Mouse (Mus musculus) heart, embryonic 14.5 days (tissue): ENCODE data around the gene Atxn2. TPM values are rescaled to one million over a fixed set of nuclear protein-coding genes. Genes with fewer than 3 reads are reported as not detected.
"Not testable (repeated sequence)": the region's sequence is repeated elsewhere in the genome, so short reads cannot be mapped to it uniquely, and the experiment has no call there.

Source experiments
- ATAC-seq: fragments of 200-750 bp; cut with Nextera tagmentation; 2 replicates; pipeline ENCODE4 v1.8.0; 2017; ENCODE audit warnings: low read depth, moderate TSS enrichment; ENCODE audit not compliant: insufficient number of reproducible peaks, insufficient read depth, low FRiP score
- H3K27ac ChIP-seq, 2 experiments: fragments of 200-500 bp in 1 of 2; fragments of 300-500 bp in 1 of 2; sonication (generic) in 1 of 2; replicated peaks in 1 of 2; 2 replicates each; pipeline ENCODE4 v1.5.1; 2012 to 2014; ENCODE audit warnings: low read depth in 2 of 2, low read length in 2 of 2, control low read depth in 1 of 2, mild to moderate bottlenecking in 1 of 2, mixed read lengths in 1 of 2; ENCODE audit not compliant: control insufficient read depth in 1 of 2, insufficient read depth in 1 of 2
- H3K27me3 ChIP-seq: fragments of 300-500 bp; sonication (generic); 2 replicates; pipeline ENCODE4 v1.6.1; 2014; ENCODE audit warnings: mild to moderate bottlenecking, low read length, control low read depth; ENCODE audit not compliant: control insufficient read depth, insufficient read depth
- H3K36me3 ChIP-seq: fragments of 300-500 bp; sonication (generic); 2 replicates; pipeline ENCODE4 v1.6.1; 2014; ENCODE audit warnings: mild to moderate bottlenecking, control low read depth, low read length, mixed read lengths; ENCODE audit not compliant: control insufficient read depth, insufficient read depth
- H3K4me1 ChIP-seq, 2 experiments: fragments of 200-500 bp in 1 of 2; fragments of 300-500 bp in 1 of 2; sonication (generic) in 1 of 2; 2 replicates each; pipeline ENCODE4 v1.6.1; 2012 to 2014; ENCODE audit warnings: low read length in 2 of 2, control low read depth in 1 of 2, mixed read lengths in 1 of 2; ENCODE audit not compliant: control insufficient read depth in 2 of 2, insufficient read depth in 2 of 2
- H3K4me2 ChIP-seq: fragments of 300-500 bp; sonication (generic); 2 replicates; pipeline ENCODE4 v1.6.1; 2014; ENCODE audit warnings: mild to moderate bottlenecking, low read length
- H3K4me3 ChIP-seq, 2 experiments: fragments of 200-500 bp in 1 of 2; fragments of 300-500 bp in 1 of 2; sonication (generic) in 1 of 2; 2 replicates each; pipeline ENCODE4 v1.5.1; 2012 to 2014; ENCODE audit warnings: low read length in 2 of 2, mild to moderate bottlenecking in 2 of 2, control low read depth in 1 of 2, low read depth in 1 of 2, moderate library complexity in 1 of 2; ENCODE audit not compliant: control insufficient read depth in 1 of 2, insufficient read depth in 1 of 2
- H3K9ac ChIP-seq: fragments of 300-500 bp; sonication (generic); 2 replicates; pipeline ENCODE4 v1.6.1; 2014; ENCODE audit warnings: mild to moderate bottlenecking, low read length
- H3K9me3 ChIP-seq: fragments of 300-500 bp; sonication (generic); 2 replicates; pipeline ENCODE4 v1.6.1; 2016; ENCODE audit warnings: low read length, control low read depth; ENCODE audit not compliant: control insufficient read depth
- WGBS: fragments of 180-500 bp; shearing (Covaris S2); extraction: QIAGEN DNeasy Blood & Tissue Kit; methylation state at CpG from one replicate; pipeline ENCODE4 v1.1.7; 2014; 5-methylcytosine and 5-hydroxymethylcytosine counted together
- polyA plus RNA-seq: library from polyadenylated mRNA; unstranded; fragments of >200 nt; fragmentation: Nextera tagmentation; extraction: Ambion mirVana; gene quantifications from 2 replicates; pipeline ENCODE4 v1.2.1, GENCODE M21; 2014

The Atxn2 gene
- polyA plus RNA-seq, 1 experiment from 2014 or later, result 84.8 TPM

- 47% methylated on average over 10 of the region's 10 CpGs for WGBS
Observed at GRCm38 (mm10) chr5:121841973-121842372, 130.8 kb downstream of the Atxn2 start.

GRCm38 (mm10) chr5:121842665-121843118 lies 131.6 kb downstream of the Atxn2 start:
- ATAC-seq, result peak; percentile 24
- peak overlapping the region; percentile 49 to 61 for H3K4me3 ChIP-seq
- peak overlapping the region; percentile 90 for H3K4me2 ChIP-seq
- H3K27ac ChIP-seq, result 0 out of 4 replicates have a peak overlapping the region, but pooled peaks of 1 of the 2 experiments have one; percentile 19
- H3K27me3 ChIP-seq, result peaks cover 12% of the 10 kb centered on the region
- H3K9me3 ChIP-seq, result no peaks in the 10 kb centered on the region
- peak overlapping the region; percentile 71 for H3K9ac ChIP-seq
- H3K36me3 ChIP-seq, result no peaks in the 10 kb centered on the region
- peaks cover 12 to 27% of the 10 kb centered on the region in 2 experiments for H3K4me1 ChIP-seq
- under 1% methylated on average over 33 of the region's 33 CpGs for WGBS

More at GRCm38 (mm10) chr5:121841973-121842372, 130.8 kb downstream of the Atxn2 start:
- Histone ChIP-seq H3K4me3 (no peak overlapping the region), H3K36me3 (no peaks in the 10 kb centered on the region), H3K27ac (0 out of 4 replicates have a peak overlapping the region, but pooled peaks of 1 of the 2 experiments have one; percentile 19), H3K4me2 (peak overlapping the region; percentile 90), H3K27me3 (peaks cover 12% of the 10 kb centered on the region), H3K4me1 (peaks cover 13 to 27% of the 10 kb centered on the region in 2 experiments), H3K9ac (no peak overlapping the region), H3K9me3 (no peaks in the 10 kb centered on the region)
- no peak for ATAC-seq

- Histone ChIP-seq H3K4me1 (peaks cover 10 to 23% of the 10 kb centered on the region in 2 experiments), H3K4me2 (peak overlapping the region; percentile 90), H3K27ac (no peak overlapping the region), H3K9me3 (no peaks in the 10 kb centered on the region), H3K36me3 (no peaks in the 10 kb centered on the region), H3K27me3 (peaks cover 12% of the 10 kb centered on the region), H3K4me3 (peak overlapping the region; percentile 49 to 61; a peak in 3 of 4 replicates), H3K9ac (0 out of 2 replicates have a peak overlapping the region, but pooled peaks have one; percentile 5)
- no peak for ATAC-seq
- 13% methylated on average over 17 of the region's 17 CpGs for WGBS
Observed at GRCm38 (mm10) chr5:121843138-121843905, 132.2 kb downstream of the Atxn2 start.

GRCm38 (mm10) chr5:121845361-121845760 lies 134.2 kb downstream of the Atxn2 start:
- no peak overlapping the region for H3K9ac ChIP-seq
- H3K27me3 ChIP-seq, result peaks cover 12% of the 10 kb centered on the region
- no peak overlapping the region for H3K27ac ChIP-seq
- H3K36me3 ChIP-seq, result no peaks in the 10 kb centered on the region
- ATAC-seq, result no peak
- H3K4me1 ChIP-seq, result peaks cover 14 to 27% of the 10 kb centered on the region in 2 experiments
- 27% methylated on average over 4 of the region's 4 CpGs for WGBS
- H3K9me3 ChIP-seq, result no peaks in the 10 kb centered on the region
- no peak overlapping the region for H3K4me2 ChIP-seq
- H3K4me3 ChIP-seq, result no peak overlapping the region

GRCm38 (mm10) chr5:121846322-121846721 lies 135.2 kb downstream of the Atxn2 start:
- H3K4me3 ChIP-seq, result no peak overlapping the region
- H3K36me3 ChIP-seq, result peaks cover 3% of the 10 kb centered on the region
- WGBS, result 73% methylated on average over 11 of the region's 11 CpGs

GRCm38 (mm10) chr5:121847269-121847668 lies 136.1 kb downstream of the Atxn2 start:
- not testable (repeated sequence) for H3K27ac ChIP-seq, H3K4me3 ChIP-seq, ATAC-seq, H3K9ac ChIP-seq, H3K9me3 ChIP-seq, H3K4me2 ChIP-seq
- WGBS, result 83% methylated on average over 3 of the region's 3 CpGs
- H3K4me1 ChIP-seq, result peaks cover 24 to 37% of the 10 kb centered on the region in 2 experiments
- peaks cover 13% of the 10 kb centered on the region for H3K36me3 ChIP-seq
- H3K27me3 ChIP-seq, result peaks cover 12% of the 10 kb centered on the region

More at GRCm38 (mm10) chr5:121846322-121846721, 135.2 kb downstream of the Atxn2 start:
- H3K9ac ChIP-seq, result no peak overlapping the region
- ATAC-seq, result no peak
- H3K4me2 ChIP-seq, result no peak overlapping the region
- H3K27me3 ChIP-seq, result peaks cover 12% of the 10 kb centered on the region
- no peak overlapping the region for H3K27ac ChIP-seq
- H3K4me1 ChIP-seq, result peaks cover 20 to 37% of the 10 kb centered on the region in 2 experiments
- H3K9me3 ChIP-seq, result no peaks in the 10 kb centered on the region

DNA sequence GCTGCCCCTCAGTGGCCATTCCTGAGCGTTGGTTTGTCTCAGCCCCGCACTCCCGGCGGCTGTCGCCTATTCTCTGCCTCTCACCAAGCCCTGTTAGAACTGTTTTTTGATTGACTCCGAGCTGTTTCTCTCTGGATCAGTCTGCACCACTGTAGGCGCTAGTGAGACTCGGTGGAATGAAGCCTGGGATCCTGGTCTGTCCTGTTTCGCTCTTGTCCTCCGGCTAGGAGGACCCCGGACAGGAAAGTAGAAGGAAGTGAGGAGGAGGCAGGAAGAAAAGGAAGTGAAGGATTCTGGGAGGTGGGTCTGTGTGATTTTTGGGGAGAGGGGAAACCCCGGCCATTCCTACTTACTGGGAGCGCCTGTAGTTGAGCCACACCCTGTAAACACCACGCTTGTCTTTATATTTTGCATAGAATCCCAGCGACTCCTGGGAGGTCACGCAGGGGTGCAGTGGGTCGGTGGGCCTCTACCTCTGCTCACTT lies 136.9 kb downstream of the Atxn2 start:
- H3K4me3 ChIP-seq, result peak overlapping the region; percentile 83 to 92
- no peak for ATAC-seq
- H3K27me3 ChIP-seq, result peaks cover 12% of the 10 kb centered on the region
- H3K36me3 ChIP-seq, result peaks cover 21% of the 10 kb centered on the region
- peak overlapping the region; percentile 59 to 78 for H3K27ac ChIP-seq
- peak overlapping the region; percentile 84 for H3K9ac ChIP-seq
- H3K4me2 ChIP-seq, result peak overlapping the region; percentile 66
- peaks cover 21 to 32% of the 10 kb centered on the region in 2 experiments for H3K4me1 ChIP-seq
- WGBS, result under 1% methylated on average over 17 of the region's 17 CpGs
- no peaks in the 10 kb centered on the region for H3K9me3 ChIP-seq
